Mouse (Mus musculus): Measurements from ENCODE around the gene Acad10.

GRCm38 (mm10) chr5:121593451-121594401 is 66.6 kb downstream of the Acad10 start, which contains the start of gene Aldh2:
- no peak for TF ChIP-seq GATA1 (IDR thresholded peaks at IDR 0.05; ENCODE audit: borderline replicate concordance, low read length)
- TF ChIP-seq FLI1 (IDR thresholded peaks at IDR 0.05; ENCODE audit: low read length): no peak
